Mouse (Mus musculus) layer of hippocampus, postnatal 10 days (tissue): Measurements from ENCODE around the gene Arl11. TPM values are rescaled to one million over a fixed set of nuclear protein-coding genes. Genes with fewer than 3 reads are reported as not detected.

ENCODE experiments used
- DNase-seq, 2 experiments: peaks; one replicate each; pipeline ENCODE4 v3.0.0; 2021; ENCODE audit warnings: low spot score in 2 of 2
- total RNA-seq, 2 experiments: library from RNA; stranded (reverse); gene quantifications; 2 replicates each; pipeline ENCODE4 v1.2.3; 2021

Gene Arl11
- total RNA-seq, 2 experiments from 2014 or later = 0.51 to 0.73 TPM

GRCm38 (mm10) chr14:61327618-61328450 is 18.3 kb downstream of the Arl11 start:
- DNase-seq = peak; percentile 74 to 83

GRCm38 (mm10) chr14:61330591-61330990 is 21.0 kb downstream of the Arl11 start:
- DNase-seq = peak; percentile 74 to 82

GRCm38 (mm10) chr14:61330996-61331561 is 21.5 kb downstream of the Arl11 start:
- peak; percentile 92 to 94 for DNase-seq

GRCm38 (mm10) chr14:61339381-61339780 is 29.8 kb downstream of the Arl11 start:
- no peak for DNase-seq

- DNase-seq = no peak
Measured at GRCm38 (mm10) chr14:61344590-61344989, 35.0 kb downstream of the Arl11 start.

- DNase-seq = peak; percentile 36 to 56
Measured at GRCm38 (mm10) chr14:61346827-61347698, 37.5 kb downstream of the Arl11 start.

GRCm38 (mm10) chr14:61349876-61350275 is 40.3 kb downstream of the Arl11 start:
- no peak for DNase-seq

GRCm38 (mm10) chr14:61350808-61351207 is 41.3 kb downstream of the Arl11 start:
- DNase-seq = no peak

GRCm38 (mm10) chr14:61354251-61355235 is 45.0 kb downstream of the Arl11 start:
- DNase-seq = no peak

GRCm38 (mm10) chr14:61360131-61360980 is 50.8 kb downstream of the Arl11 start, which contains the start of gene Ebpl:
TSS of gene Ebpl (minus strand) at chr14:61360439.
- peak; percentile 90 for DNase-seq

- no peak for DNase-seq
Measured at GRCm38 (mm10) chr14:61360981-61361511, 51.5 kb downstream of the Arl11 start.

Other genes starting within 250 kb of the Arl11 start
- gene Sacs, start 171.3 kb upstream of the Arl11 start, total RNA-seq = 10 to 100 TPM; 52.8 to 54.3 TPM
- gene Sgcg, start 51.3 kb upstream of the Arl11 start, total RNA-seq = under 1 TPM; 0.33 to 0.41 TPM
- gene Ebpl, start 50.7 kb downstream of the Arl11 start, total RNA-seq = 1 to 10 TPM; 6.3 to 7.0 TPM
- 10 to 100 TPM; 70.5 to 74.2 TPM for gene Kpna3, start 130.1 kb downstream of the Arl11 start, total RNA-seq
- 10 to 100 TPM; 40.1 to 41.8 TPM for gene Spryd7, start 247.1 kb downstream of the Arl11 start, total RNA-seq